Mouse (Mus musculus): ENCODE data around the gene Atg9a. TPM values are rescaled to one million over a fixed set of nuclear protein-coding genes. Genes with fewer than 3 reads are reported as not detected.
"Not testable (repeated sequence)": the region's sequence is repeated elsewhere in the genome, so short reads cannot be mapped to it uniquely, and the experiment has no call there.

Gene Atg9a
- total and polyA plus RNA-seq, 3 experiments, result 7.8 to 26.1 TPM; not detected in 1

- TF ChIP-seq POLR2A (IDR thresholded peaks at IDR 0.05; ENCODE audit: control insufficient read depth in 1 of 2, insufficient read depth in 1 of 2, low read depth in 1 of 2, low read length in 2 of 2, poor library complexity in 1 of 2), result peak; percentile 46 to 74; a peak in 3 of 4 replicates
- peak; percentile 35; the same call in 1 of the 2 replicates for TF ChIP-seq TBP (IDR thresholded peaks at IDR 0.05; ENCODE audit: low read depth, low read length)
- TF ChIP-seq CHD1 (IDR thresholded peaks at IDR 0.05; ENCODE audit: low read depth, low read length), result no peak
- TF ChIP-seq ETS1 (IDR thresholded peaks at IDR 0.05; ENCODE audit: low read depth, low read length), result peak; percentile 84
Measured at GRCm38 (mm10) chr1:75236117-75237050, 44.4 kb upstream of the Atg9a start, which contains the start of gene Dnajb2 (continued).

- Histone ChIP-seq H3K36me3 (ENCODE audit: control insufficient read depth in 1 of 2, insufficient read depth in 2 of 2, low read length in 2 of 2) (peaks cover 0 to 23% of the 10 kb centered on the region in 2 experiments; a peak in 2 of 4 replicates), H3K27ac (ENCODE audit: control insufficient read depth, low read depth, low read length) (no peak overlapping the region), H3K9me3 (replicated peaks; ENCODE audit: insufficient read depth, low read length) (no peaks in the 10 kb centered on the region)
Measured at GRCm38 (mm10) chr1:75234606-75235005, 42.6 kb upstream of the Atg9a start.

GRCm38 (mm10) chr1:75232489-75232888 is 40.5 kb upstream of the Atg9a start:
- not testable (repeated sequence) for H3K9me3 ChIP-seq (replicated peaks; ENCODE audit: insufficient read depth, low read length); H3K27me3 ChIP-seq (ENCODE audit: control insufficient read depth in 1 of 2, insufficient read depth in 2 of 2, low read length in 2 of 2); DNase-seq (ENCODE audit: low read depth, low spot score); H3K9ac ChIP-seq (ENCODE audit: control insufficient read depth, low read depth, low read length, poor library complexity, severe bottlenecking); H3K79me2 ChIP-seq (ENCODE audit: control insufficient read depth, insufficient read depth, low read length, poor library complexity); H3K27ac ChIP-seq (ENCODE audit: control insufficient read depth, low read depth, low read length); H3K4me3 ChIP-seq (ENCODE audit: control insufficient read depth in 1 of 2, insufficient read depth in 1 of 2, low read depth in 2 of 2, low read length in 2 of 2)
- TF ChIP-seq RAD21 (IDR thresholded peaks at IDR 0.05; ENCODE audit: low read depth, low read length) (peak; percentile 0; the same call in 1 of the 2 replicates), SMC3 (IDR thresholded peaks at IDR 0.05; ENCODE audit: low read depth, low read length) (peak; percentile 13; the same call in 1 of the 2 replicates), CTCF (IDR thresholded peaks at IDR 0.05 in 2 of 3, conservative IDR thresholded peaks at IDR 0.05 in 1 of 3; ENCODE audit: control insufficient read depth in 1 of 3, insufficient read depth in 1 of 3, low read depth in 2 of 3, low read length in 3 of 3, poor library complexity in 1 of 3, severe bottlenecking in 1 of 3) (peak in 2 of 3 experiments; percentile 34 to 41; a peak in 5 of 6 replicates), MYC (IDR thresholded peaks at IDR 0.05; ENCODE audit: low read depth, low read length) (peak; percentile 66; the same call in 1 of the 2 replicates)
- Histone ChIP-seq H3K4me1 (ENCODE audit: control insufficient read depth in 1 of 2, insufficient read depth in 2 of 2, low read length in 2 of 2) (peaks cover 14 to 38% of the 10 kb centered on the region in 2 experiments), H3K36me3 (ENCODE audit: control insufficient read depth in 1 of 2, insufficient read depth in 2 of 2, low read length in 2 of 2) (peaks cover 0 to 35% of the 10 kb centered on the region in 2 experiments; a peak in 2 of 4 replicates)

More at GRCm38 (mm10) chr1:75234606-75235005, 42.6 kb upstream of the Atg9a start:
- Histone ChIP-seq H3K4me3 (ENCODE audit: control insufficient read depth in 1 of 2, insufficient read depth in 1 of 2, low read depth in 2 of 2, low read length in 2 of 2) (peak overlapping the region in 1 of 2 experiments; percentile 38; a peak in 2 of 4 replicates), H3K4me1 (ENCODE audit: control insufficient read depth in 1 of 2, insufficient read depth in 2 of 2, low read length in 2 of 2) (peaks cover 10 to 26% of the 10 kb centered on the region in 2 experiments), H3K27me3 (ENCODE audit: control insufficient read depth in 1 of 2, insufficient read depth in 2 of 2, low read length in 2 of 2) (no peaks in the 10 kb centered on the region), H3K9ac (ENCODE audit: control insufficient read depth, low read depth, low read length, poor library complexity, severe bottlenecking) (peak overlapping the region; percentile 2; the same call in 1 of the 2 replicates), H3K79me2 (ENCODE audit: control insufficient read depth, insufficient read depth, low read length, poor library complexity) (no peaks in the 10 kb centered on the region; the same call in 1 of the 2 replicates)
- TF ChIP-seq HCFC1 (IDR thresholded peaks at IDR 0.05; ENCODE audit: low read depth, low read length) (peak; percentile 68), KAT2A (conservative IDR thresholded peaks at IDR 0.05; ENCODE audit: low read depth, low read length) (no peak; the same call in 1 of the 2 replicates), MXI1 (IDR thresholded peaks at IDR 0.05; ENCODE audit: low read depth, low read length) (peak; percentile 53), CTCF (IDR thresholded peaks at IDR 0.05 in 2 of 3, conservative IDR thresholded peaks at IDR 0.05 in 1 of 3; ENCODE audit: control insufficient read depth in 1 of 3, insufficient read depth in 1 of 3, low read depth in 2 of 3, low read length in 3 of 3, poor library complexity in 1 of 3, severe bottlenecking in 1 of 3) (peak; percentile 69 to 77 (median 74)), MYC (IDR thresholded peaks at IDR 0.05; ENCODE audit: low read depth, low read length) (no peak), SIN3A (IDR thresholded peaks at IDR 0.05; ENCODE audit: low read length) (peak; percentile 90), RCOR1 (IDR thresholded peaks at IDR 0.05; ENCODE audit: low read depth, low read length) (peak; percentile 62), EP300 (IDR thresholded peaks at IDR 0.05; ENCODE audit: low read depth in 1 of 2, low read length in 2 of 2) (peak in 1 of 2 experiments; percentile 31; a peak in 1 of 4 replicates), USF1 (IDR thresholded peaks at IDR 0.05; ENCODE audit: low read depth, low read length) (0 out of 2 replicates have a peak, but pooled peaks have one; percentile 35), UBTF (IDR thresholded peaks at IDR 0.05; ENCODE audit: borderline replicate concordance, insufficient read depth, low read depth, low read length) (no peak), BHLHE40 (IDR thresholded peaks at IDR 0.05; ENCODE audit: borderline replicate concordance, low read depth, low read length) (peak; percentile 65; the same call in 1 of the 2 replicates), ETS1 (IDR thresholded peaks at IDR 0.05; ENCODE audit: low read depth, low read length) (peak; percentile 89), SMC3 (IDR thresholded peaks at IDR 0.05; ENCODE audit: low read depth, low read length) (peak; percentile 55), RAD21 (IDR thresholded peaks at IDR 0.05; ENCODE audit: low read depth, low read length) (peak; percentile 43), ZMIZ1 (IDR thresholded peaks at IDR 0.05; ENCODE audit: low read depth, low read length) (no peak), MAX (IDR thresholded peaks at IDR 0.05; ENCODE audit: low read length) (peak; percentile 48; the same call in 1 of the 2 replicates), ZC3H11A (IDR thresholded peaks at IDR 0.05; ENCODE audit: low read depth, low read length) (0 out of 2 replicates have a peak, but pooled peaks have one; percentile 21)
- DNase-seq (ENCODE audit: low read depth, low spot score), result peak; percentile 93
